Mouse (Mus musculus): ENCODE measurements around the gene Gck.
"Not testable (repeated sequence)": the region's sequence is repeated elsewhere in the genome, so short reads cannot be mapped to it uniquely, and the experiment has no call there.

Gene Gck

GRCm38 (mm10) chr11:5908642-5909041 is 41.2 kb downstream of the Gck start:
- DNase-seq (ENCODE audit: low spot score in 2 of 2), result no peak

- no peak for DNase-seq (ENCODE audit: low spot score in 2 of 2)
Measured at GRCm38 (mm10) chr11:5907096-5907495, 42.8 kb downstream of the Gck start.

GRCm38 (mm10) chr11:5905778-5906518 is 43.9 kb downstream of the Gck start:
- no peak for DNase-seq (ENCODE audit: low spot score in 2 of 2)

DNA sequence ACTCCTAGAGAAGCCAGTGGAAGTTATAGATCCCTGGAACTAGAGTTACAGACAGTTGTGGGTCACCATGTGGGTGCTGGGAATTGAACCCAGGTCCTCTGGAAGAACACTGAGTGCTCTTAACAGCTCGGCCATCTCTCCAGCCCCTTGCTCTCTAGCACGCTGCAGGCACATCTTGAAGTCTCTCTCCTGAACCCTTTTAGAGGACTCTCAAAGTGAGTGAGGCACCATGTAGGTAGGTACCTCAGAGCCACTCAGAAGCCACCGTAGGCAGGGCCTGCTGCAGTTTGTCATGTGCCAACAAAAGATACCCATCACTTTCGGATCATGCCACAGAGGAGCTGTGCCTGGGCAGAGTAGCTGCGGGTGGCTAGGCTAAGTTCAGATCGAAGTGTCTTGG is 45.0 kb downstream of the Gck start:
- DNase-seq (ENCODE audit: low spot score in 2 of 2), result no peak

DNA sequence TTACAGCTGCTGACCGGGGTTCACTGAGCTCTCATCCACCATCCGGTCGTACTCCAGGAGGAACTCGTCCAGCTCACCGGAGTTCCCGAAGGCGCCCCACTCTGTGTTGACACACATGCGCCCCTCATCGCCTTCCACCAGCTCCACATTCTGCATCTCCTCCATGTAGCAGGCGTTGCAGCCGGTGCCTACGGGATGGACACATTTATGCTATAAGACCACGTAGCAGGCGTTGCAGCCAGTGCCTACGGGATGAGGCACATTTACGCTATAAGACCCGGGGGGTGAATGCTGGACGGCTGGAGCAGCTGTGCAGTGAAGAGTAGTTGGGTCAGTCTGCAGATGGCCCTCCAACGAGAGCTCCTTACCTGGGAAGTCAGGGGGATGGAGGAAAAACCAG is 45.5 kb downstream of the Gck start:
- DNase-seq (ENCODE audit: low spot score in 2 of 2), result no peak

DNA sequence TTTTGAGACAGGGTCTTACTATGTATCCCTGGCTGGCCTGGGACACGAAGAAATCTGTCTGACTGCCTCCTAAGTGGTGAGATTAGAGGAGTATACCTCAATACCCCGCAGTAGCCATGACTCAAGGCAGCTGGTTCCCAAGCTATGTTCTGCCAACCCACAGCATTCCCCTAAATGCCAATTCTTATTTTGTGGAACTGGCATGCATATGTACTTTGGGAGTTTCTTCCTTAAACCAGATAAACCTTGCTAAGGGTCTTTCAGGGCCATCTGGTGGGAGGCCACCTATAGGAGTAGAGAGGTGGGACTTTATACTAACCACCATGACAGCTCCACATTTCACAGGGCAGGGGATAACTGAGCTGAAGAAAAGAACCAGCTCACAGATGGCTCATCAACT is 46.0 kb downstream of the Gck start:
- no peak for DNase-seq (ENCODE audit: low spot score in 2 of 2)

DNA sequence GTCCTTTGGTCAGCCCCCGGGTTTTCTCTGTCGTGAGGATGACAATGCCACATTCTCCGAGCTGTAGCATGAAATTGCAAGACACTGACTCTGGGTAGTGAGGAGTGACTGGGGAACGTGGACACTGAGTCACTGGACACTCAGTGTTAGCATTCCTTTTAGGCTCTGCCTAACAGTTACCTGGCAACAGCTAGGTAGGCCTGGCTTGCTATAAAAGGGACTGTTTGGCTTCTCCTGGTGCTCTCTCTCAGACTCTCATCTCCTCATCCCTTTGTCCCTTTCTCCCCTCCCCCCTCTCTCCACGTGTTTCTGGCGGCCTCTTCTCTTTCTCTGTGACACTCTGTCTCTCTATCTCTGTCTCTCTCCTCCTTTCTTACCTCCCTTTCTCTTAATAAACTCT is 47.5 kb downstream of the Gck start:
- no peak for DNase-seq (ENCODE audit: low spot score in 2 of 2)

- no peak for DNase-seq (ENCODE audit: low spot score in 2 of 2)
Measured at GRCm38 (mm10) chr11:5901950-5902349, 47.9 kb downstream of the Gck start.

GRCm38 (mm10) chr11:5901320-5901719 is 48.6 kb downstream of the Gck start:
- no peak for DNase-seq (ENCODE audit: low spot score in 2 of 2)

GRCm38 (mm10) chr11:5899286-5899685 is 50.6 kb downstream of the Gck start:
- DNase-seq (ENCODE audit: low spot score in 2 of 2), result no peak

GRCm38 (mm10) chr11:5898531-5898930 is 51.4 kb downstream of the Gck start, which contains the start of gene Myl7:
Myl7 (minus strand) TSS chr11:5898782.
- no peak for DNase-seq (ENCODE audit: low spot score in 2 of 2)

GRCm38 (mm10) chr11:5897839-5898238 is 52.0 kb downstream of the Gck start:
- DNase-seq (ENCODE audit: low spot score in 2 of 2), result no peak

DNA sequence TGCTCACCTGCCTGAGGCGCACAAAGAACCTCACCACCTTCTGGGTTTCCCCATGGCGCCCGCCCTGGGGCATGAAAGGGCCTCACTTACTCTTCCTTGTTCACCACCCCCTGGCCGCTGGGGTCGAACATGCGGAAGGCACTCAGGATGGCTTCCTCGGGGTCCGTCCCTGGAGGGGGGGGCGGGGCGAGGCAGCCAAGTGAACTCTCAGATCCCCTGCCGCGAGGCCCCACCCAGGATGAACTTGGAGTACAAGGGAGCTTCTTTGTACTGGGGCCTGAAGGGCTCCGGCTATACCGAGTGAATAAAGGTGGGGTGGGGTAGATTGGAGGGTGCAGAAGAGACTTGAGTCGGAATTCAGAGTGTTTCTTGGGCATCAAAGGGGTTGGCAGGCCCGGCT is 52.7 kb downstream of the Gck start:
- no peak for DNase-seq (ENCODE audit: low spot score in 2 of 2)

GRCm38 (mm10) chr11:5893807-5894206 is 56.1 kb downstream of the Gck start:
- no peak for DNase-seq (ENCODE audit: low spot score in 2 of 2)

GRCm38 (mm10) chr11:5892810-5893368 is 57.0 kb downstream of the Gck start:
- no peak for DNase-seq (ENCODE audit: low spot score in 2 of 2)

DNA sequence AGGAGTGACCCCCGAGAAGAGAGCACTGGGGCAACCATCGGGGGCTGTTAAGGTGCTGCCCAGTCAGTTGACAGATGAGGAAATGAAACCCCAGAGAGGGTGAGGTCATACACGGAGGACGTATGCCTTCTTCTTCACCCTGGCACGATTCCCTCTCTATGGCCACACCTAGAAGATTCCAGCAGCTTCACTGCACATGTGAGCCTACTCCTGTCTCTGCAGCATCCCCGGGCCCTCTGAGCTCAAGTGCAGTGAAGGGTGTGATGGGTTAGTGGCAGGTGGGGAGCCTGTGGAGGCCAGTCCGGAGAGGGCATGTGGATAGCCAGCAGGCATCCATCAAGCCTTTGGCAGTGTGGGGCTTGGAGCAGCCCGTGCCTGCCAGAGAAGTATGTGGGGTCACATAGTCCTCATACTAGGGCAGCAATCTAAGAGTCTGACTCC is 57.7 kb downstream of the Gck start:
- DNase-seq (ENCODE audit: low spot score in 2 of 2), result peak; percentile 41 to 48

GRCm38 (mm10) chr11:5888563-5888962 is 61.3 kb downstream of the Gck start:
- DNase-seq (ENCODE audit: low spot score in 2 of 2), result not testable (repeated sequence)

- DNase-seq (ENCODE audit: low spot score in 2 of 2), result no peak
Measured at GRCm38 (mm10) chr11:5887250-5887649, 62.6 kb downstream of the Gck start.

DNA sequence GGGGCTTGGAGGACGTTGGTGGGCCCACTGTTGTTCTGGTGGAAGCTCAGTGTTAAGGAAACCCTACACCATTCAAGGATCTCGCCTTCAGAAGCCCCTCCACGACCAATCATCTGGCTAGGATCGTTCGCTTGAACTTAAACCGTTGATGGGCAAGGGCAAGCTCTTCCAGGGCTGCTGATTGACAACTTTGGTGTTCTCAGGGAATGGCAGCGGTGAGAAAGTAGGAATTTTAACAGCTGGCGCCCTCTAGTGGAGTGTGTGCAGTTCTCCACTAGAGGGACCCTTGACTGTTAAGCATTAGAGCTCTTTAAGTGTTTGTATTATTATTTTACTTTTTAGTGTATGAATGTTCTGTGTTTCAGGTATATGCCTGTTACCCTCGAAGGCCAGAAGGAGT is 63.7 kb downstream of the Gck start:
- DNase-seq (ENCODE audit: low spot score in 2 of 2), result peak; percentile 28 to 53

GRCm38 (mm10) chr11:5882518-5882917 is 67.4 kb downstream of the Gck start:
- peak; percentile 35 to 52 for DNase-seq (ENCODE audit: low spot score in 2 of 2)

GRCm38 (mm10) chr11:5879905-5880304 is 70.0 kb downstream of the Gck start:
- peak; percentile 30 to 39 for DNase-seq (ENCODE audit: low spot score in 2 of 2)

DNA sequence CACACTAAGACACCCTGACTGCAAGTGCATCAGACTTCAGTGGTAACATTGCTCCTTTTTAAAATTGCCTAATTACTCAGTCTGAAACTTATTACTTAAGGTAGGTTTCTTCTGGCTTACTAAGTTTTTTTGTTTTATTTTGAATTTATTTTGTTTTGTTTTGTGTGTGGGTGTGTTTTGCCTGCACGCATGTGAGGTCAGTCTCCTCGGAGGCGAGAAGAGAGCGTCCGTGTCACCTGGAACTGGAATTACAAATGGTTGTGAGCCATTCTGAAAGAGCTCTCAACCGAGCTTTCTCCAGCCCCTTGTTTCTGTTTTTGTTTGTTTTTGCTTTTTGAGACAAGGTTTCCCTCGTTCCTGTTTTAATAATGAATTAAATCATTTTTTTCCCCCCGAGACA is 71.2 kb downstream of the Gck start:
- DNase-seq (ENCODE audit: low spot score in 2 of 2), result no peak

DNA sequence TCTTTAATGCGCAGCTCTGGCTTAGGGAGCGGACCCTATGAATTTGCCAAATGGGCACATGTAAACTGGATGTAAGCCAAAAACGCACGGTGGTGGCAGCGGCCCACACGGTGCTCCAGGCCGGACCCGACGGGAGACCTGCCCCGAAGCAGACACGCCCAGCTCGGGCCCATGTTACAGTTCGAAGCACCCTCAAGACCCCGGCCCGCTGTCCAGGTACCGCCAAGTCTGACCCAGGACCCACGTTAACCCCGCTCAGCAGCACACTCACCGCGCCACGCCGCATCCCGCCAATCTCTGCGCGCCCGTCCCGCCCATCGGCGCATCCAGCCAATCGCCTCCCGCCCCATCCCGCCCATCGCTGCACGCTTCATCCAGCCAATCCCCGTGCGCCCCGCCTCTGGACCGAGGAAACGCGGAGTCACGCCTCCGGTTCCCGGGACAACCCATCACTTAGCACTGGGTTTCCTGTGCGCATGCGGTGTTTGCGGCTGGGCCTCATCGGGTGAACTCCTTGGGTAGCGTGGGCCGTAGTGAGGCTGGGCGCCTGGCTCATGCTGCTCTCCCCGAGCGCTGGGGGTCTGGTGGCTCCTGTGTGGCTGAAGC is 71.9 kb downstream of the Gck start, which contains the start of gene Pold2:
Gene Pold2 (minus strand): TSS at position 372 of the 606 bp plus-strand sequence.
- DNase-seq (ENCODE audit: low spot score in 2 of 2), result peak; percentile 98

Data from spleen, postnatal 36 days (tissue).